Mouse (Mus musculus): ENCODE results near the gene Grm5.

Grm5 gene

DNA sequence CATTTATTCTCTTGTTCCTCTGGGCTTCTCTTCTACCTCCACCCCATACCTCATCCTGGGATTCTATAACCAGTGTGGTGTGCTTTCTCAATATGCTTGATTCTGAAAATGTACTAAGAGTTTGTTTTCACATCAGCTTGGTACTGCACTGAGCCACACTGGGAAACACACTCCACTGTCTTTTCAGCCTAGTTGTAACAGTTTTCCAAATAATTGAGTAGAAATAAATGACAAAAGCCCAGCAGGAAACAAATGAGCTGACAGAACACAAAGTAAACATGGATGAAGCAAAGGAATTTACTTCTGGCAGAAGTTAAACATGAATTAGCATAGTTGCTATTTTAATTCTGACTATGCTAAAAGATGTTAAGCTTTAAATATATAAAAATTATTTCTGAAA lies 262.1 kb downstream of the Grm5 start:
- peak; percentile 66 for DNase-seq (ENCODE audit: inconsistent ontology term)

DNA sequence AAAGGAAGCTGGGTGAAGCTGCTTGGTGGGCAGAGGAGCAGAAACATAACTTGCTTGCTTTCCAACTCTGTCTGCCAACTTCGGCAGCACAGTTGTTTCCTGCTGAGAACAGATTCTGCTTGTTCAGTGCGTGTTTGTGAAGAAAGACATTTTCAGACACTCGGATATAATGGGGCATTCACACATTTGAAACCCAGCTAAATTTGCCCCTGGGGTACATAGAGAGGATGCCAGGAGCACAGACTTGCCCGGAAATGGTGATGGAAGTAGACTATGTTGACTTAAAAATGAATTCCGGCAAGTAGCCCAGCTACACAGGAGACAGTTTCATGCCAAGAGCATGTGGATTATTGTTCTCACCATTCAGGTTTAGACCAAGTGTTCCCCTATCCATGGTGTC lies 342.0 kb downstream of the Grm5 start:
- peak; percentile 89 for DNase-seq (ENCODE audit: inconsistent ontology term)

DNA sequence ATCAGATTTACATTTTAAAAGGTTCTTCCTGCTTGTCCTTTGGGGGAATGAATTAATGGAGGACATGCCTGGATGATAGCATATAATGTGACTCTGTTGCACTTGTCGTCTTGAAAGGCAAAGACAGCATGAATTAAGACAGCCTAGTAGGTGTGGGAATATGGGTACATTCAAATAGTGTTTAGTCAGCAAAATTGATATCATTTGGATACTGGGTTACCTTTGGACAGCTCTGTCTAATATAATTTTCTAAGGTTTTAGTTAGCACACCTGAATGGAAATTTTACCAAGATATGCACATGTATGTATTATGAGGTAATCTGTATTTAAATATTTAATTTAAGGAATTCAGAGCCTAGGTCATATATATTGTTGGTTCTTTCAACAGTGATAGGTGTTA lies 353.4 kb downstream of the Grm5 start:
- DNase-seq (ENCODE audit: inconsistent ontology term): no peak

DNA sequence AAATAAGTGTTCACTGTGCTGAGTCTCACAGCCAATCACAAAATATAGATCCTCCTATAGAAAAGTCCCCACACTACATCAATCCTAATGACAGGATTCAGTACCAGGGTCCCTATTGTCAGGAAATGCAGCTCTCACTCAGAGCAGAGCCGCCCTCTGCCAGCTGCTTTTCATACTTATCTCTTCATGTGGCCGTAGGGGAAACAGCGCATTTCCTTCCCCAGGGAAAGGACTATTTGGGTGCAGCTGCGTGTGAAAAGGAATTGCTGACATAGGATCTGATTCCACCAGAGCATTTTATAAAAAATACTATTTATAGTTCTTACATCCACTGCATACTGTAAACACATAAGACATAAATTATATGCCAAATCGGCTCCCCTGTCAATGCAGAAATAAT lies 354.3 kb downstream of the Grm5 start:
- no peak for DNase-seq (ENCODE audit: inconsistent ontology term)

DNA sequence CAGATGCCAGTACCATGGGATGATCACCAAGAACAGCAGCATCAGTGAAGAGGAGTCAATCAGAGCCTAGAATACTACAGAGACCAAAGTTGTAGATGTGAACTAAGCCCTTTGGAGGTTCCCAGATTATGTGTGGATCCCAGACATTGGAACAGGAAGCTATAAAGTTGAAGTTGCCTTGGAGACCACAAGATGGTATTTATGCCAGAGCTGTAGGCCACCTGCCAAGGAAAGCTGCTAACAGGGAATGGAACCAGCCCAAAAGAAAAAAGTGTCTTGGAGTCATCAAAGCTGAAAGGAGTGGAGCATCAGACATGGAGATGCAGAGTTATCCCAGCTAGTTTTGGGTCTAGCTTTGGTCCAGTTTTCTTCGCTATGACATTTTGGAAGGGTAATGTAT lies 366.2 kb downstream of the Grm5 start:
- DNase-seq (ENCODE audit: inconsistent ontology term): no peak

DNA sequence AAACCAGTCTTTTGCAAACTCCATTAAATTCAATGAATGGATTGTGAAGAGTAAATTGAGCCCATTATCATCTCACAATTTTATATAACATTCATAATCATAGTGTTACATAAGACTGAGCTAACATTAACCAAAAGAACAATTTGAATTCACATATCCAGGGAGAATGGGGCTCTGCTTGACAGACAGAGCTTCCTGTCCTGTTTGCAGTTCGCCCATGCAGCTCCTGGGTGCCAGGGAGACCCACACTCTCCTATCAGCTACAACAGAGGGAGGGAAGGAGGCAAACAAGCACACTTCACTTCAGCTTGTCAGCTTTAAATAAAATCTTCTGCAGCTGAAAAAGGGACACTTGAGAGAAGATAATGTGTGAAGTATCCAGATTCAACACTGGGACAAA lies 389.2 kb downstream of the Grm5 start:
- DNase-seq (ENCODE audit: inconsistent ontology term): no peak

DNA sequence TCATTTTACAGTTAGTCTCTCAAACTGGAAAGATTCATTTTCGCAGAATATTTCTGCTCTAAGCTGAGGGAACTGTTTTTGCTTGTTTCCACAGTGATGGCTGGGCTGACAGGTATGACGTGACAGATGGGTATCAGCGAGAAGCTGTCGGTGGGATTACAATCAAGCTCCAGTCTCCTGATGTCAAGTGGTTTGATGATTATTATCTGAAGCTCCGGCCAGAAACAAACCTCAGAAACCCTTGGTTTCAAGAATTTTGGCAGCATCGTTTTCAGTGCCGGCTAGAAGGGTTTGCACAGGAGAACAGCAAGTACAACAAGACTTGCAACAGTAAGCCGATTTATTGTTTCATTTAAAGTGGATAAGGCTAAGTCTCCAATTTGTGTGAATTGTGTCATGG lies 391.1 kb downstream of the Grm5 start:
- no peak for DNase-seq (ENCODE audit: inconsistent ontology term)

DNA sequence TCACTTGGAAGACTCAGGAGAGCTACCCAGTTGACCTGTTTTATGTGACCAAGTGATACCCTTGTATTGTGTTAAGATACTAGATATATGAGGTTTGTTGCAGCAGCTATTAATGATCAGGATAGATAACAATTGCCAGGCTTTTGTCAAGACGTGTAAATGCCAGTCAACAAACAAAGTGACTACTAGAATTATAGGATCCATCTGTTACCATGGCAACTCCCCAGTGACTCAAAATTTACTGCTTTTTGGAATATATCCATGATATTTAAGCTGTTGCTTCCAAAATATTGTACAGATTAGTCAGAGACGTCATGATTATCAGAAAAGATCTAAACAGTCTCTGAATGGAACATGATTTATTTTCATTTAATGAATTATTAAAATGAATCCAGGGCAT lies 399.5 kb downstream of the Grm5 start:
- DNase-seq (ENCODE audit: inconsistent ontology term): no peak

DNA sequence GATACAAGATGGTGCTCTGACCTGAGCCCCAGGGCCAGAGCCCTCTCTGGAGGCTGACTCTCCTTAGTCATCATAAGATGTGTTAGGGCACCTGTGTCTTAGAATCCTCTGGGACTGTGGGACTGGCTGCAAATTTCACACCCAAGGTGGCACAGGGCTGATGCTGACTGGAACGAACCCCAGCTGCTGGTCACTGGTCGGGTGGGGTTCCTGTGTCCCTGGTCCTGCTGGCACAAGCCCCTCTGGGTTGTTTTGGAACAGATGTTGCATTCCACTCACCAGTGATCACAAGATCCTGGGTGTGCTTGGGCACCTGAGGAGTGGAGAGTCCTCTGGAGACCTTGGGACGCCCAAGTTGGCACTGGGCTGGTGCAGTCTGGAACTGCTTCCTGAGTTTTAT lies 430.5 kb downstream of the Grm5 start:
- DNase-seq (ENCODE audit: inconsistent ontology term): no peak

DNA sequence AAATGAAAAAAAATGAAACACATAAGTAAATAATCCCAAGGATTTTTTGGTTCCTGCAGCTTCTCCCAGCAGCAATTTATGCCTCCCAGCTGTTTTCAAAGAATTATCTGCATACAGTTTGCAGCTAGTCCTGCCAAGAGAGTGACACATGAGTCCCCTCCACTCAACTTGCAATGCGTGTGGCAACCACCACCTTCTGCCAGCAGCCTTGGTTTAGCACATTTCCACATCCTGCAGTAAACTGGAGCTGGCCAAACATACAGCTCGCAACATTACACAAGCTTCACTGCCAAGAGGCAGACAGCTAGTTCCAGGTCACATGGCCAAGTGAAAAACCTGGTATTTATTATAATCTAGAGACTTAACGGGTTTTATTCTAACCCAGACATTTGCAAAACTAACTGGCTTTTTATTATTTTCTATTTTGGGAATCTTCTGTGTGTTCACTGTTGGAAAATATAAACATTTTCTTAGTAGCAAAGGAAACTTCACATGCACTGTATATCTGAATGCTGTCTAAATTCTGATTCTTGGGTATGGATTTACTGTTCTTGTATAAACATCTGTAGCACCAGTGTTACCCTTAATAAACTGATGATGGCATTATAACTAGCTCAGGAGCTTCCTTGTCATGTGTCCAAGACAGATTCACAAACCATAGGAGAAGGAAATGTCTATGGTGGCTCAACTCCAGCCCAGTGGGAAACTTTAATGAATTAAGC lies 443.6 kb downstream of the Grm5 start:
- no peak for DNase-seq (ENCODE audit: inconsistent ontology term)

DNA sequence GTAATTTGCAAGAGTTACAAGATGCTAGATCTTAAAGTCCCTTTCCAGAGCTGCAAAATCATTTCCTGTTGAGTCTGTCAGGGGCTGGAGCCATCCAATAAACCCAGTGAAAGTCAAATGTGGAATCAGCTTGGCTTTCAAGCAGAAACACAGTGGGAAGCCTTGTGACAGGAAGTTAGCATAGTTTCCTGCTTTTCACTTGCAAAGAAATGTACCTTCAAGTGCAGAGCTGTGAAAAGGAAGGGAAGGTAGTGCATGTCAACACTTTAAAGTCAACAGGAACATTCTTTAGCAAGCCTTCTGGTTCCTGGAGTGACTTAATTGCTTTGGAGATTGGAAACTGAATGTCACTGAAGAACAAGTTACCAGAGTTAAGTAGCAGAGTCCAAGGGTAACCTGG lies 463.4 kb downstream of the Grm5 start:
- DNase-seq (ENCODE audit: inconsistent ontology term): no peak

DNA sequence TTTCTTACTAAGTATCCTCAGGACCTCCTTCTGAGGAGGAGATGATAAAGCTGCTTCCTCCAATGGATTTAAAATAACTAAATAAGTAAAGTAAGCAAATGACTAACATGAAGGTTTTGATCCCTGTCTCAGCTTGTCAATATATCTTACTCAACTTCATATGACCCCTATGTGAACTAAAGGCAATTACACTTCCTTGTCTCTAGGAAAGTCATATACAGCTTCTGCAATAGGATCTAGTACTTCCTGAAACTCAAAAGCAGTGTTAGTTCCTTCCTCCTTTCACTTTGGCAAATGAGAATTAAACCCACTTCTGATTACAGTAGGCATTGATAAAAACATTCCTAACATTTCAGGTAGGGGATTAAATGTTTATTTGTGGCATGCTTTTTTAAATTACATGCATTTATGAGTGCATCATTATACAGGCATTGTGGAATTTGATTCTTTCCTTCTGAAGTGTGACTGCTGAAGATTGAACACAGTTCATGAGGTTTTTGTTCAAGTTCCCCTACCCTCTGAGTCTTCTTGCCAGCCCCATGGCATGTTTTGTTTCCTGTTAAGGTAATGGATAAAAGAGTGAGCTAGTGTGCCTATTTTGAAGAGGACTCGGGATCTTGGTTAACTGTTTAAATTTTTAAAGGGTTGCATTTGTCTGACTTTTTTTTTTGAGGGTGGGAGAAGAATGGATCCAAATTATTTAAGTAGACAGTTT lies 470.4 kb downstream of the Grm5 start:
- DNase-seq (ENCODE audit: inconsistent ontology term): no peak

DNA sequence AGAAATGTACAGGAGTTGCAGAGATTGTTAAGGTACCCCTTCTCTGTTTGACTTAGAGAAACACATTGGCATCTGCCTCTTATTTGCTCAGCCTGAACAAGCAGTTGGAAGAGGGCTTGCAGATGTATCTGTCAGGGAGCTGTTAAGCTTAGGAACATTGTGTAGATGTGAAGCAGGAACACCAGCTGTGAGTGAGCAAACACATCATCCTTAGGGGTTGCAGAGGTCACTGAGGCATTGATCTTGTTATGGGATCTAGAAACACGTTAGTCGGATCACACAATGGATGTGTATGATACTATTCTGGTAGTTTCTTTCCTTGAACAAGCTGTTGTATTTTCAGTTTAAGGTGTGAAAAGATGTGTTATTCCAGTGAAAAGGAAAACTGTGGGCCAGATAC lies 472.5 kb downstream of the Grm5 start:
- DNase-seq (ENCODE audit: inconsistent ontology term): no peak

DNA sequence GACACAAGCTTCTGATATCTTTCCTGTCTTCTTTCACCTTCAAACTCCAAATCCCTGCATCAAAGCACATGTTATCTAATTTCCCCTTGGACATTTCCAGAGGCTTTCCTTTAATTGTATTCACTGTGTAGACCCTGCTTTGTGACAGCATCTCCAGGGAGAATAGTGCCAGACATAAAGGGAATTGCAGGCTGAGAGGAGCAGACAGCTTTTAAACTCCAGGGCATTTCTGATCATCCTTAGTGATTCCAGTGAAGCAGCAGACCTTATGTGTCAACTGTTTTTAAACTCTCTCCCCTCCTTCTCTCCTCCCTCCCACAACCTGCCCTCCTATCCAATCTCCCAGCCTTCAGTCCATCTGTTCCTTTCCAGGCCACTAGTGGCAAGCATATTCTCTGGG lies 507.1 kb downstream of the Grm5 start:
- DNase-seq (ENCODE audit: inconsistent ontology term): no peak

DNA sequence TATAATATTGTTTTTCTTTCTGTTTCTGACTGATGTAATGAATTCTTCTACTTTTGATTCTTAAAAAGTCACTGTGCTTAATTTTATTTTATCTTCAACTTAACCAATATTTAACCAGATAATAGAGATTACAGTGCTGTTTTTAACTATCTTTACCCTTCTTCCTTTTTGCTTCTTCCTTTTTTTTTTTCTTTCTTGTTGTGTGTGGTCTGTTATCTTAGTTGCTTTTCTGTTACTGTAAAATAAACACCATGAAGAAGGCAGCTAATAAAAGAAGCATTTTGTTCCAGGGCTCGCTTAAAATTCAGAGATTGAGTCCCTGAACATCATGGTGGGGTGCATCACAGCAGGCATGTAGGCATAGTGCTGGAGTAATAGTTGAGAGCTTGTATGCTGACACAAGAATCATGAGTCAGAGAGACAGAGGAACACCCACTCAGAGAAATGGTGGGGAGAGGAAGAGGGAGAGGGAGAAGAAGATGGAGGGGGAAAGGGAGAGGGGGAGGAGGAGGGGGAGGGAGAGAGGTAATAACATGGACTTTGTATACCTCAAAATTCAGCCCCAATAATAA lies 512.7 kb downstream of the Grm5 start:
- DNase-seq (ENCODE audit: inconsistent ontology term): no peak

DNA sequence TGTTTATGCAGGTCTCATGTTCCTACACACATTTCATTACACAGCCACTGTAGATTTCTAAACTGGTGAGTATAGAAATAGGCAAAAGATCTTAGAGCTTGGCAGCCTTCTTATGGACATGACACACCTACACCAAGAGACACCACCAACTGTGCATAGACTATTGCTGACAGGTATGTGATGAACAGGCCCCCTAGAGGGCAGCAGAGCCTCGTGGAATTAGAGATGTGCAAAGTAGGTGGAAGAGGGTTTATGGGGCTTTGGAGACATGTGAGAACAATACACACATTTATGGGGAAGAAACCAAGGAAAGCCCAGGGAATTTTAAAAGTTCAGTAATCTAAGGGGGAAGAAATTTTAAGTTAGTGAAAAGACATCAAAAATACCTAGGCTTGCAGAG lies 513.7 kb downstream of the Grm5 start:
- DNase-seq (ENCODE audit: inconsistent ontology term): peak; percentile 60

DNA sequence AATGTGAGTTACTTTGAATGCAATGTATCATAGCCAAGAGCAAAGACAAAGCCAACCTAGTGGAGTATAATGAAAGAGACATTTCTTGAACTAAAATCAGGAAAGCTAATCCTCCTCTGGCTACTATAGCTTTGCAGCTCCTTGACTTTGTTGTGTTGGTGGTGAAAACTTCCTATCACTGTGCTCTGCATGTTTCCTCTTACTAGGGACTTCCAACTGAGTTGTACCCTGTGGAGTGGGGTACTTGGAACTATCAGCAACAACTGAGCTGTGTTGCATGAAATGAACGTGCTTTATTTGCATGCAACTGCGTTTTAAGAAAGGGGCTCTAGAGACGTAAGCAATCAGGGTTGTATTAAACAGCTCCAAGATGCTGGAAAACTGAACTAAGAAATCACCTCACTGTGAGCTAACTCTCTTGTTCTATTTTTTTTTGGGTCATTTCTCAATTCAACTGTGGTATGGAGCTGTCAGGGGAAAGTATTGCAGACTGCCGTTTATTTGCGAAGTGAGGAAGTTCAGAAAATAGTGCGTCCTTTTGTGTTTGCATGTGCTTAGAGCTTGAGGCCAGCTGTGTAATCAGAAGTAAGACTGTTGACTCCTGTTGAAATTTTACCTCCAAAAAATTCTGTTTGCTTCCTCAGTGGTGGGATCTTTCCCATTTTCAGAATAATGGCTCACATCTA lies 532.9 kb downstream of the Grm5 start:
- no peak for DNase-seq (ENCODE audit: inconsistent ontology term)

DNA sequence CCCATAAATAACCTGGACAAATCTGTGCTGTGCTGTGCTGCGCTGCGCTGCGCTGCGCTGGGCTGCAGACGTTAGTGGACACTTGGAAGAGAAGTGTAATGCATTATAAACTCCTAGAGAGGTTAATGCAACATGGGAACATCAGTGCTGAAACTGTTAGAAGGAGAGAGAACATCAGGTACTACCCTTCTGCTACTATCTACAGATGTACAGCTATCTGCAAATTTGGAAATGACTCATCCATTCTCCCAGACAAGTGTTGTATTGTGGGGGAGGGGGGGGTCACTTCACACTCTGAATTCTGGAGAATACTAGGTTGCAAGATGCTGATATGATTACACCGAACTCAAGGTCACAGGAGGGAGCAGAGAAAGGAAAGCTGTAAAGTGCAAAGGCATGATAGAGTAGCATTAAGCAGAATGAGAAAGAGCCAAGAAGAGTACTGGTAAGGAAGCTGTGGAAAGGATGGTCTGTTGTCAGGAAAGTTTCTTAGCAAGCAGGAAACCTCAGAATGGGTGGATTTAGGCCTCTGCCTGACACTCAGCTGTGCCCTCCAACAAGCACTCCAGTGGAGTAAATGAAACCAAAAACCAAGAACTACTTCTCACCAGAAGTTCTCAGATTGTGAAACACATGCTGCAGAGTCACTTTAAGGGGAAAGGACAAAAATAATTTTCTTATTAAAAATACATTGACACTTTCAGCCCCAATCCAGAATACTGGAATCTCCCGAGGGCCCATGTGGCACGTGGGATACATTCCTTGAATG lies 544.3 kb downstream of the Grm5 start:
- peak; percentile 20 for DNase-seq (ENCODE audit: inconsistent ontology term)

DNA sequence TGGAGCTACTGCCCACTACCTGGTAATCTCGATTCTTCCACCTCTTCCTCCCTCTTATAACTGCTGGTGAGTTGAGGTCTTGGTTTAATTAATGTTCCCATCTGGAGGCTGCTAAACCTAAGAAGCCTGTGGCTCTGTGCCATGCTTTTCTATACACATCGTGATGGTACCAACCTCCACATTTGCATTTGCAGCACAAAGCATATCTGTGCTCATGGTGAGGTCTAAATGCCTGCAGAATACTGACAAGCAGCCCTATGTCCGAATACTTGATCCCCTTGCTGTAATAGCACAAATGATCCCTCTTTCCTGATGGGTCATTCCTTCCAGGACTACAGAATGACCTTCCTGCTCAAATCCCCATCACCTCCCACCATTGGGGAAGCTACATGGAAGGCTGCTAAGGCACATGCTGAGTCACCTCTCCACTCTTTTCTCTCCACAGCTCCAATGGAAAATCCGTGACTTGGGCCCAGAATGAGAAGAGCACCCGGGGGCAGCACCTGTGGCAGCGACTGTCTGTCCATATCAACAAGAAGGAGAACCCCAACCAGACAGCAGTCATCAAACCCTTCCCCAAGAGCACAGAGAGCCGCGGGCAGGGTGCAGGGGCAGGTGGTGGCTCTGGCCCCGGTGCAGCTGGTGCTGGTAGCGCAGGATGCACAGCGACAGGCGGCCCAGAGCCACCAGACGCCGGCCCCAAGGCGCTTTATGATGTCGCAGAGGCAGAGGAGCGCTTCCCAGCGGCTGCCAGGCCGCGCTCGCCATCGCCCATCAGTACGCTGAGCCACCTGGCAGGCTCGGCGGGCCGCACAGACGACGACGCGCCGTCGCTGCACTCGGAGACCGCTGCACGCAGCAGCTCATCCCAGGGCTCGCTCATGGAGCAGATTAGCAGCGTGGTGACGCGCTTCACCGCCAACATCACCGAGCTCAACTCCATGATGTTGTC lies 545.8 kb downstream of the Grm5 start:
- peak; percentile 31 for DNase-seq (ENCODE audit: inconsistent ontology term)

DNA sequence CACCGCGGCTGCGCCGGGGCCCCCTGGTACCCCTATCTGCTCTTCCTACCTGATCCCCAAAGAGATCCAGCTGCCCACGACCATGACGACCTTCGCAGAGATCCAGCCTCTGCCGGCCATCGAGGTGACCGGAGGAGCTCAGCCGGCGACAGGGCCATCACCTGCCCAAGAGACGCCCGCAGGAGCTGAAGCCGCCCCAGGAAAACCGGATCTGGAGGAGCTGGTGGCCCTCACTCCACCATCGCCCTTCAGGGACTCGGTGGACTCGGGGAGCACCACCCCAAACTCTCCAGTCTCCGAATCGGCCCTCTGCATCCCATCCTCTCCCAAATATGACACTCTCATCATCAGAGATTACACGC lies 546.5 kb downstream of the Grm5 start:
- DNase-seq (ENCODE audit: inconsistent ontology term): no peak
